Mouse (Mus musculus): ENCODE data around the gene Repin1.

Repin1 gene

GRCm38 (mm10) chr6:48593158-48594042 is at the start of gene Repin1, which contains the start of gene Gm44965:
Gene Repin1, plus strand, starts transcription at chr6:48593883.
Gene Gm44965, plus strand, starts transcription at chr6:48593941.
- peak; percentile 100 for DNase-seq

GRCm38 (mm10) chr6:48545251-48545650 is 48.4 kb upstream of the Repin1 start:
- peak; percentile 57 for DNase-seq

GRCm38 (mm10) chr6:48546271-48546670 is 47.4 kb upstream of the Repin1 start:
- DNase-seq, result peak; percentile 90

GRCm38 (mm10) chr6:48546858-48547257 is 46.8 kb upstream of the Repin1 start:
- DNase-seq, result peak; percentile 97

GRCm38 (mm10) chr6:48548314-48548713 is 45.4 kb upstream of the Repin1 start:
- DNase-seq, result no peak

GRCm38 (mm10) chr6:48552918-48553317 is 40.8 kb upstream of the Repin1 start:
- DNase-seq, result peak; percentile 87

GRCm38 (mm10) chr6:48553819-48554218 is 39.9 kb upstream of the Repin1 start:
- peak; percentile 88 for DNase-seq

GRCm38 (mm10) chr6:48554280-48555103 is 39.2 kb upstream of the Repin1 start, which contains the start of gene Lrrc61:
Gene Lrrc61, plus strand, starts transcription at chr6:48554796.
- DNase-seq, result peak; percentile 100

- DNase-seq, result peak; percentile 98
Measured at GRCm38 (mm10) chr6:48555104-48555890, 38.4 kb upstream of the Repin1 start.

- peak; percentile 94 for DNase-seq
Measured at GRCm38 (mm10) chr6:48555956-48556355, 37.7 kb upstream of the Repin1 start.

GRCm38 (mm10) chr6:48565693-48566310 is 27.9 kb upstream of the Repin1 start:
- DNase-seq, result peak; percentile 79

- peak; percentile 99 for DNase-seq
Measured at GRCm38 (mm10) chr6:48566312-48566711, 27.4 kb upstream of the Repin1 start.

- peak; percentile 98 for DNase-seq
Measured at GRCm38 (mm10) chr6:48568036-48568984, 25.4 kb upstream of the Repin1 start.

- DNase-seq, result no peak
Measured at GRCm38 (mm10) chr6:48569065-48569807, 24.4 kb upstream of the Repin1 start.

GRCm38 (mm10) chr6:48572014-48572413 is 21.7 kb upstream of the Repin1 start:
- DNase-seq, result peak; percentile 93

GRCm38 (mm10) chr6:48572572-48573061 is 21.1 kb upstream of the Repin1 start, which contains the start of gene Rarres2:
Gene Rarres2, minus strand, starts transcription at chr6:48572789.
- DNase-seq, result peak; percentile 99

GRCm38 (mm10) chr6:48573280-48573679 is 20.4 kb upstream of the Repin1 start:
- DNase-seq, result peak; percentile 97

GRCm38 (mm10) chr6:48573981-48574380 is 19.7 kb upstream of the Repin1 start:
- DNase-seq, result peak; percentile 82

GRCm38 (mm10) chr6:48578736-48579135 is 14.9 kb upstream of the Repin1 start:
- no peak for DNase-seq

- DNase-seq, result peak; percentile 97
Measured at GRCm38 (mm10) chr6:48579215-48579648, 14.5 kb upstream of the Repin1 start.
